Mouse (Mus musculus) spleen, adult 12 weeks (tissue): Measurements from ENCODE around the gene Klk1b21.
"Not testable (repeated sequence)": the region's sequence is repeated elsewhere in the genome, so short reads cannot be mapped to it uniquely, and the experiment has no call there.

Experiments
- DNase-seq: peaks from one replicate; pipeline ENCODE4 v3.0.0; 2022; ENCODE audit warnings: low spot score

Gene Klk1b21

GRCm38 (mm10) chr7:44102028-44102427 lies at the start of gene Klk1b21:
TSS of gene Klk1b21 (plus strand) at chr7:44102328.
- DNase-seq: not testable (repeated sequence)

- DNase-seq: no peak
Measured at GRCm38 (mm10) chr7:44072117-44072516, 30.0 kb upstream of the Klk1b21 start.

- no peak for DNase-seq
Measured at GRCm38 (mm10) chr7:44077703-44078102, 24.4 kb upstream of the Klk1b21 start.

GRCm38 (mm10) chr7:44096111-44096510 lies 6.0 kb upstream of the Klk1b21 start:
- DNase-seq: no peak

- peak; percentile 0 for DNase-seq
Measured at GRCm38 (mm10) chr7:44112373-44112772, 10.2 kb downstream of the Klk1b21 start, which contains the start of gene Klk1b22. TSS of gene Klk1b22 (plus strand) at chr7:44112673.

GRCm38 (mm10) chr7:44123445-44123844 lies 21.3 kb downstream of the Klk1b21 start:
- DNase-seq: no peak

- DNase-seq: no peak
Measured at GRCm38 (mm10) chr7:44136467-44136866, 34.3 kb downstream of the Klk1b21 start, which contains the start of gene Klk1b16. TSS of gene Klk1b16 (plus strand) at chr7:44136767.
